Mouse (Mus musculus) ZHBTc4 (cell line): ENCODE data around the gene Sh2b1.

Experiments used
- DNase-seq: peaks from one replicate; pipeline ENCODE4 v3.0.0-alpha.2; 2011; ENCODE audit warnings: low read depth, low spot score

Sh2b1 gene

DNA sequence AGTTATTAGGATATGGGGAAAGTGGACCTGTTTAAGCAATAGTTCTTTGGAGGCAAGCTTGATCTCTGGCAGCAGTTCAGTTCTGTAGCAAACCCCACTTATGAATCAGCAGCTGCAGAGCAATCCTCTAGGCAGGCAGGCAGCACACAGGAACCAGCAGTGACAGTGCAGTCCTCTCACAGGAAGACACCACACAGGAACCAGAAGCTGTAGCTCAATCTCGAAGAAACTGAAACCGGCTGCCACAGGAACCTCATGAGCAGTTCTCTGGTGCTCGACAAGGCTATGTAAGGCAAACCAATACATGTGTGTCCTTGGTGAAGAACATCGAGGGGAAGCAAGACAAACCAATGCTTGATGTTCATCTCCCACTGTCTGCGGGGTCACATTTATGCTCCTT lies 53.5 kb downstream of the Sh2b1 start:
- no peak for DNase-seq

DNA sequence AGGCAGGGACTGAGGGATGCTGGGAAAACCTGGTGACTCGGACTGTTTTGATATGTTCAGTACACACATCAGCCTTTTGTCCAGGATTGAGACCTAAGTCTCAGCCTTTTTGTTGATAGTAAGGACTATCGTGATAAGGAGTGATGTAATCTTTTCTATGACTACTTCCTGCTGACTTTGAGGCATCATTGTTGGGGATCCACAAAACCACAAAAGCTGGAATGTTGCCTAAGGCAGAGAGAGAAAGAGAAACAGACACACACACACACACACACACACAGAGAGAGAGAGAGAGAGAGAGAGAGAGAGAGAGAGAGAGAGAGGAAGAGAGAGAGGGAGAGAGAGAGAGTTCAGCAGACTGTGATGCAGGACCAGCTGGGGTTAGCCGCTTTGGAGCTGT lies 56.7 kb downstream of the Sh2b1 start:
- DNase-seq = no peak

DNA sequence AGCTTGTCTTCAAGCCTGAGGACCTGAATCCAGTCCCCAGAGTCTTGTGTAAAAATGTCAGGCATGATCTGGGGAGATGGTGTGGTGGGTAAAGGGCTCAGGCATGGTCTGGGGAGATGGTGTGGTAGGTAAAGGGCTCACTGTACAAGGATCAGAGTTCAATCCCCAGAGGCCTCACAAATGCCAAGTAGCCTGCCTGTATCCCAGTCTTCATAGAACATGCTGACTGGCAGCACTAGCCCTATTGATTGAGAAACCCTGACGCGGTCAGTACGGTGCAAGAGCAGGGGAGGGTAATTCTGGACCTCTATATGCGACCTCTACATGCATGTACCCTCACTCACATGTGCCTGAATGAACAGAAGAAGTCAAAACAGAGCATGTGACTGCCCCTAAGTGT lies 57.6 kb downstream of the Sh2b1 start:
- no peak for DNase-seq

DNA sequence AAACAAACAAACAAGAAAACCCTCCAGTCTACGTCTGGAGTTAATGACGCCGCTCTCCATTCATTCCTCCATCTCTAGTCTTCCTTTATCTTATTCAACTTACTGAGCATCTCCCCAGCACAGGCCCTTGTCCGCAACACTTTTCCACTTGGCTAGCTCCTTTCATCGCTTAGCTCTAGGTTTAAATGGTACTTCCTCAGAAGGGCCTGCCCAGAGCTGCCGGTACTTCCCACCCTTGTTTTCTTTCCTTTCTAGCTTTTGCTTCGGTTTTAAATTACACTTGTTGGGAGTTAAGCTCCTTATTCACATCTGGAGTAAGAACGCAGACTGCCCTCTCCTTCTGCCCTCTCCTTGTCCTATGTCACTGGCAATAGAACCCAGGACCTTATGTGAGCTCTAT lies 58.2 kb downstream of the Sh2b1 start:
- DNase-seq = no peak
